Mouse (Mus musculus) gastrocnemius, postnatal 4 days (tissue): ENCODE measurements around the gene Nfix. TPM values are rescaled to one million over a fixed set of nuclear protein-coding genes. Genes with fewer than 3 reads are reported as not detected.

Experiments used
- DNase-seq, 2 experiments: peaks; one replicate each; pipeline ENCODE4 v3.0.0; 2021 to 2022; ENCODE audit warnings: low spot score in 2 of 2, mixed read lengths in 2 of 2
- total RNA-seq, 2 experiments: library from RNA; stranded (reverse); gene quantifications; 2 replicates each; pipeline ENCODE4 v1.2.3; 2021

Nfix gene
- total RNA-seq, 2 experiments from 2014 or later: 517 to 591 TPM

DNA sequence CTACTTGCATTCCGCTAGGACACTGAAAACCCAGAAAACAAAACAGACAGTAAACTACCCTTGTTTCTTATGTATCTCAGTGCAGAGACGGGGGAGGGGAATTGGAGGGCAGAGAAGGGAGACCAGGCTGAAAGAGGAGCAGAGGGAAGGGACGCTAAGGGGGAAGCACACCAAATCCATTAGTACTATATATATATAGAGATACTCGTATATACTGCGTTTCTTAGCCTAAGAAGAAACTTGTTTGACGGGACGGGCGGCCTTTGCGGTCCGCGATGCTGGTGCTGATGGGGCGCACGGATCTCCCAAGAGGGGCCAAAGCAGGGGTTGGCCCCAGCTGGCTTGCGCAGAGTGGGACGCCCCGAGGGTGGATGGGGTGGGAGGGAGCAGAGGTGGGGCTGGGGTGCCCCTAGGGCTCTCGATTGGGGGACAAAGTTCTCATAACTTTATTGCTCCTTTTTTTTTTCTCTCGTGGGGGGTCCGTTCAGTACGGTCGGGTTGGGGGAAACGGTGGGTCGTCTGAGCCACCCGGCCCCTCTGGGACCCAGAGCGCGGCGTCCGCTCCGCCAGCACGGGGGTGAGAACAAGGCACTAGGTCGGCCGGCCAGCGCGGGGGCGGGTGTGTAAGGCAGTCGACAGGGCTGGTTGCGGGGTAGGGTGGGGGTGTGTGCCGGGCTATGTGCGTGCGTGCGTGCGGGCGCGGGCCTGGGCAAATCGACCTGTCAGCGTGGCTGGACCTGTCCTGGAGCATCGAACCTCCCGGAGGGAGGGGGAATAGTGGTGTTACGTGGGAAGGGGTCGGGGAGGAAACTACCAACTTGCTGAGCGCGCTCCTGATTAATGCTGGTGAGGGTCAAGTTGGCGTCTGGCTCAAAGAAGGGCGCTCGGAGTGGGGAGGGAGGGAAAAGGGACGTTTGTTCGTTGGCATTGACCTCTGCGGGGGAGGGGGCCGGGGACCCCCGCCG lies 95.0 kb downstream of the Nfix start:
- DNase-seq: peak in 1 of 2 experiments; percentile 31

DNA sequence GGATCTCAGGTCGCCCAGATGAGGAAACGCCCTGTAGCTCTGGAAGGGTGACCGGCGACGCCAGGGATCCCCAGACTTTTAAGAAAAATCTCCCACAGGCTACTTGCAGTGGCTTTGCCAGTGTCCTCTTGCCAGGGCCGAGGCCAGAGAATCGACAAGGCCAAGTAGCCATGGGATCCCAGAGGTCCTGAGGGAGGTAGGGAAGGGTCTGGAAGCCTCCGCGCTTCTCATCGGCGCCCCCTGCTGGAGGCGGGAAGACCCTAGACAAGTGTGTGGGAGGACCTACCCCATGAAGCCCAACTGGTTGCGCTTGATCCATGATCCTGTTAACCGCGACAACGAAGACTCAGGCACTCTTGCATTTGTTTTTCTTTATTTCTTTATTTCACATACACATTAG lies 95.8 kb downstream of the Nfix start:
- peak; percentile 63 to 84 for DNase-seq

DNA sequence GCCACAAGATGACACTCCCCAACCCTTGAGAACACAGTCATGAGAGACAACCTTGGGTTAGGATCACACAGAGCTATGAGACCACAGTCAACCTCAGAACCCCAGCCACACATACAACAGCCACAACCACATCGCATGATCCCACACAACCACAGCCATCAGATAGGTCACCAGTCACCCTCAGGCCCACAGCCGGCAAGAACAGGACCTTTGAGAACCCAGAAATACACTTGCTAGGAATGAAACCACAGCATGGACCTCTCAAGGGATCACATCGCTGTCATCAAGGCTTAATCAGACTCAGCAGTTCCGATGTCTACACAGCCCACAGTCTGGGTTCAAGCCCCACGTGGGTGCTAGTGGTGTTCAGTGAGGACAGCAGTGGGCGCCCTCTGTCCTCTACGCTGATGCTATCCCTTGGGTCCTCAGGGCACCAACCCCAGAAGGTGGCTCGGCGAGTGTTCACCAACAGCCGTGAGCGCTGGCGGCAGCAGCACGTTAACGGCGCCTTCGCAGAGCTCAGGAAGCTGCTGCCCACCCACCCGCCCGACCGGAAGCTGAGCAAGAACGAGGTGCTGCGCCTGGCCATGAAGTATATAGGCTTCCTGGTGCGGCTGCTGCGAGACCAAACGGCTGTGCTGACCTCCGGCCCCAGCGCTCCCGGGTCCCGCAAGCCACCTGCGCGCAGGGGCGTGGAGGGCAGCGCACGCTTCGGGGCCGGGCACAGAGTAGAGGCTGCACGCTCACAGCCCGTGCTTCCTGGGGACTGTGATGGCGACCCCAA lies 96.5 kb downstream of the Nfix start:
- DNase-seq: no peak

DNA sequence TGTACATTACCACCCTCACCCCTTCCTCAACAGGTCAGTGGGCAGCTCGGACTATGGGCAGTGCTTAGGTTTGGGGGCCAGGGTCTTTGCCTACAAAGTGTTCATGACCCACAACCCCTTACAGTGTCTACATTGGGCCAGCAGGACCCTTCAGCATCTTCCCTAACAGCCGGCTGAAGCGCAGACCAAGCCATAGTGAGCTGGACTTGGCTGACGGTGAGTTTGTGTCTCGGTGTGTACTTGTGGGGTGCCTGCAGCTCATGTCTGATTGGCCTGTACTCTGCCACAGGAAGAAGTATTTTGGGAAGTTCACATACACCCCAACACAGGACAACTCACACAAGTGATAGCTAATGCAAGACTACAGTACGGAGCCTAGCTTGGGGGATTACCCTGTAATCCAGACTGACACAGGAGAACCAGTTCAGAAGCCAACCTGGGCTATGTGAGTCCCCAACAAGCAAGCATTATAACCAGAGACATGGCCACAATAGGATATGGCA lies 97.1 kb downstream of the Nfix start:
- DNase-seq: no peak

DNA sequence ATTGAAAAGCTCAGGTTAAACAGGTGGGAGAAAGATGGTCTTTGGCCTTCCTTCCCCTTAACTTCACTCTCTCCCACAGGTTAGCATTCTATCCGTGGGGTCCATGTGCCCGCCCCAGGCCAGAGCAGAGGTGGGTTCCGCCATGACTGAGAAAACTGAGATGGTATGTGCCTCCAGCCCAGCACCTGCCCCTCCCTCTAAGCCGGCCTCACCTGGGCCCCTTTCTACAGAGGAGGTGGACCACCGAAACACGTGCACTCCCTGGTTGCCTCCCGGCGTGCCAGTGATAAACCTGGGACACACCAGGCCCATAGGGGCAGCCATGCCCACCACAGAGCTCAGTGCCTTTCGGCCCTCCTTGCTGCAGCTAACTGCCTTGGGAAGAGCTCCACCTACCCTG lies 97.6 kb downstream of the Nfix start:
- no peak for DNase-seq

DNA sequence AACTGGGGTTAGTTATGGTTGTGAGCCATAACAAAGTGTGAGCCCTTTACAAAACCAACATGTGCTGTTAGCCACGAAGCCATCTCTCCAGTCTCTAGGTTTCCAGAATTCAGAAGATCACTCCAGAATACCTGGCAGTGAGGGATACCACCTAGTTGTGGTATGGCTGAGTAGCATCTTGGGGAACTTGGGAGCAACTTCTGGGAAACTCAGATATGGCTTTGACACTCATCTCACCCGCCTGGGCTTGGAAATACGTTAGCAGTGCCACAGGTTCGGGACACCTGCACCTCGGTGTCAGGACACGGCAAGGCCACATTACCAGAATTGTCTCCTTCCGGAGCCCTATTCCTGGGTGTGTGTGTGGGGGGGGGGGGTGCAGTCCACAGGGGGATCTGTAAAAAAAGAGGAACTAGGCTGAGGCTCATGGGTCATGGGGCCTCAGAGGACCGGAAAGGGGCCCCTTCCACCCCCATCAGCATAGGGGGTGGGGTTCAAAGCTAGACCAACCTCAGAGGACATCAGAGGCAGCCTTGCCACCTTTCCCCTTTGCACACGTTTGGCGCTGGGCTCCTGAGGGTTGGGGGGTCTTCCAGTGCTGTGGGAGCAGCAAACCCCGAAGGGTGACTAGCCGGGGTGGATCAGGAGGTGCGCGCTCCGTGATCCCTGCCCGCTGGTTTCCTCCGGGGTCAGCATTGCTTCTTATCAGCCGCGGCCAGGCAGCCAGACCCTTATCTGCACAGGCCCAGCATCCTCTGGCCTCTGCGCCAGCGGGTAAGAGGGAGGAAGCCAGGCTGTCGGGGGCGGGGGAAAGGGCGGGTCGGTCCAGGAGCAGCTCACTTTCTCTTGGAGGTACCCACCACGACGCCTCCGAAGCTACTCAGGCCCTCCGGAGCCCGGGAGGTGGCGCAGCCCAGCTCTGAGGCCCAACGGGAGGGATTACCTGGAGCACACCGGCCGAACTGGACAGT lies 98.9 kb downstream of the Nfix start, which contains the start of gene Lyl1:
Gene Lyl1 (plus strand): TSS at position 517 of the 971 bp plus-strand sequence.
- DNase-seq: peak in 1 of 2 experiments; percentile 53

DNA sequence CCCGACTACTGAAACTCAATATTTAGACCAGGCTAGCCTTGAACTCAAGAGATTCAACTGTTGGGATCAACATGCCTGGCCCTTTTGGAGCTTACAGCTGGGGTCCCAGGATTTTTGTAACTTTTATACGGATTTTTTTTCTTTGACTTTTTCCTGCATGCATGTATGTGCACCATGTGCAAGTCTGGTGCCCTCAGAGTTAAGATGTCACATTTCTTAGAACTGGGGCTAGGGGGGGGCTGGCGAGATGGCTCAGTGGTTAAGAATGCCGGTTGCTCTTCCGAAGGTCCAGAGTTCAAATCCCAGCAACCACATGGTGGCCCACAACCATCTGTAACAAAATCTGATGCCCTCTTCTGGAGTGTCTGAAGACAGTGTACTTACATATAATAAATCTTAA lies 99.6 kb downstream of the Nfix start:
- DNase-seq: no peak

DNA sequence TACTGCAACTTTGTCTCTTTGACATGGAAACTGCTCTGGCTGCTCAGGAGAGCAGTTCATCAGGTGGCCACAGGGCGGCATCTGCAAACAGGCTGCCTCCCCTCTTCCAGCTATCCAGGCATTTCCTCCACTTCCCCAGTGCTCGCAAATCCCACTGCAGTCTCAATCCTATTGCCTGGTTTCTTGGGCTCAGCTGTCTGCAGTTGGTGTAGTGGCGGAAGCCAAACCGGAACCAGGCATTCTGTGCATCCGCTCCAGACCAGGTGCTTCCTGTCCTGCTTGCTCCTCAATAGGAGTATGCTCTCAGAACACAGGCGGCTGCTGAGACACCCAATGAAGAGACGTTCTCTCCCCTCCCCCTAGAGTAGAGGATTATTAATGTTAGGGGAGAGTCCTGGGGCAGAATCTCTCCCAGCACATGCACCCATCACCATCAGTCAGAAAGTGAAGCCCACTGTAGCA lies 100.3 kb downstream of the Nfix start:
- DNase-seq: peak in 1 of 2 experiments; percentile 71

DNA sequence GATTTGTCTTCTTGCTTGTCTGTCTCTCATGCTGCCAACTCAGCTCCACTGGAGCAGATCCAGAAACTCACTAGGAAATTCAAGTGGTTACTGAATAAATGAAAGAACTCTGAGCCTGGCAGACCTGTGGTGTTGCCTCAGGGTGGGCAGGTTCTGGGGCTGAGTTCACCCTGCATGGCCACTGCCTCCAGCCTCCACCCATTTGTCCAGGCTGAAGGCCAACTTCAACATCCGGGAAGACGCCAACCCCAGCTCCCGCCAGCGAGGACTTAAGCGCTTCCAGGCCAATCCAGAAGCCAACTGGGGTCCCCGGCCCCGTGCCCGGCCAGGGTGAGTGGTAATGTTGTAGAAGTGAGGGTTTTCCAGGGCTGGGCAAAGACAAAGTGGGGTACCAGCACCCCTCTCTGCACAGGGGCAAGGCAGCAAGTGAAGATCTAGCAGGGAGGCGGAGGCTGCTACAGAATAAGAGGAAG lies 101.2 kb downstream of the Nfix start:
- peak in 1 of 2 experiments; percentile 50 for DNase-seq

DNA sequence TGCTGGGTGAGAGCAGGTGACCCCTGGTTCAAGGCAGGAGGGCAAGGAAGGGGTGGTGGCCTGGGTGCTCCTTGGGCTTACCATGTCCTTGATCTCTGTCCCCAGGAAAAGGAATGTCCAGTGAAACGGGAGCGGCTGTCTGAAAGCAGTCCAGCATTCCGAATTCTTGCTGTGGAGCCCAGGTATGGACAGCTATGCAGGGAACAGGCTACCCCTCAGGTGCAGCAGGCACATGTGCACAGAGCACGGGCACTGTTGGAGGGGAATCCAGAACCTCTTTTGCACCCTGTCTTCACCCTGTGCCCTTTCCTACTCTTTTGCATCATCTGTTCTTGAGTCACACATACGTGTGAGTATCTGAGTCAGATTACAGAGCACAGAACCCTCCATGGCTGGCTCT lies 101.9 kb downstream of the Nfix start:
- DNase-seq: no peak

DNA sequence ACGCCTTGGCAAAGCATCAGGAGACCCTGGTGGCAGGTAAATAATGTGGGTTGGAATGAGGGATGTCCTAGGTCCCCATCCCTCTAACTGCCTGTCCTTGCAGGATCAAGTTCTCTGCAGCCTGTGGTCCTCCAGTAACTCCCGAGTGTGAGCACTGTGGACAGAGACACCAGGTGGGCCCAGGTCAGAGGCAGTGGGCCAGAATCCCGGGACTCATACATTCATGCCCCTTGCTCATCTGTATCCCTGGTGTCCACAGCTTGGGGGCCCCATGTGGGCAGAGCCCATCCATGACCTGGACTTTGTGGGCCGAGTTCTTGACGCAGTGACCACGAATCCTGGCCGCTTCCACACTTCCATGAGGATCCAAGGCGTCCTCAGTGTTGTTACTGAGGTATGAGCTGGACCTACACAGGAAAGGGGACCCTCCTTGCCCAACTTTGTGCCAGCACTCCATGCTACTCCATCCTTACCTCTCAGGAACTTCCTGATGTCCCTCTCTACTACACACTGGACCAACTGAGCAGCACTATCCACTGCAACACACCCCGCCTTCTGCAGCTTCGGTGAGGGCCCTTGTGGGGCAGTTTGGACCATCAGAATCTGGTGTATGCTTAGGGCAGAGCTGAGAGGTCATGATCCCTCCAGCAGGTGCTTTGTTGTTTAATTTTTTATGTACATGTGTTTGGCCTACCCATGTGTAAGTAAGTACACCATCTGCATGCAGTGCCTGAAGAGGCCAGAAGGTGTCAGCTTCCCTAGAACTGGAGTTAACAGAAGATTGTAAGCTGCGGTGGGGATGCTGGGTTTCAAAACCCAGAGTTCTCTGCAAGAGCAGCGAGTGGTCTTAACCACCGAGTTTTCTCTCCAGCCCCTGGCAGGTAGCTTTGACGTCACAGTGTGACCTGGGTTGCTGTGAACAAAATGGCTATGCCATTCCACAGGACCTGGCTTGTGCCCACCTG lies 102.7 kb downstream of the Nfix start:
- DNase-seq: peak in 1 of 2 experiments; percentile 45

DNA sequence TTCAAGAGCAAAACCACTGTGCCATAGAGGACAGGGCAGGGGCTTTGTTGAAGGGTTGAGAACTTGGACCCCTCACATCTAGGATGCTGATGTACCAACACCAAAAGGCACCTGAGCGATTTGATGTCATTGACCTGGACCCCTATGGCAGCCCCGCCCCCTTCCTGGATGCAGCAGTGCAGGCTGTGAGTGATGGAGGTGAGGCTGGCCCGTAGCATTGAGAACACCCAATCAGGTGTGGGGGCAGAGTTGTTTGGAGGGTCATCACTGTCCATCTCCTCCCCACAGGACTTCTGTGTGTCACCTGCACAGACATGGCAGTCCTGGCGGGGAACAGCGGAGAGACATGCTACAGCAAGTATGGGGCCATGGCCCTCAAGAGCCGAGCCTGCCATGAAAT lies 105.0 kb downstream of the Nfix start:
- DNase-seq: no peak

DNA sequence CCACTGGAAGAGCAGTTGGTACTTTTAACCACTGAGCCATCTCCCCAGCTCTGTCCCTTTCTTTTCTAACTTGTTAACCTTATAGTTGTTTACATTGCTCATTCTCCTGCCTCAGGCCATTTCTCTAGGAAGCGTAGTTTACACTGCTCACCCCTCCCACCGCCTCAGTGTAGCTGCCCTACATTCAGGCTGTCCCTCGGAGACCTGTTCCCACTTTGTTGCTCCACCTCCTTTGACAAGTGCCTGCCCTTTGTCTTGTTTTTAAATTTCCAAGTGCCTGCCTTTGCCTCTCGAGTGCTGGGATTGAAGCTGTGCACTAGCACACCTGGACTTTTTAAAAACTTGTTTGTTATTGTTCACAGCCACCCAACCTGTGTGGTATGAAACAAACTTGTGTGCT lies 106.8 kb downstream of the Nfix start:
- no peak for DNase-seq

DNA sequence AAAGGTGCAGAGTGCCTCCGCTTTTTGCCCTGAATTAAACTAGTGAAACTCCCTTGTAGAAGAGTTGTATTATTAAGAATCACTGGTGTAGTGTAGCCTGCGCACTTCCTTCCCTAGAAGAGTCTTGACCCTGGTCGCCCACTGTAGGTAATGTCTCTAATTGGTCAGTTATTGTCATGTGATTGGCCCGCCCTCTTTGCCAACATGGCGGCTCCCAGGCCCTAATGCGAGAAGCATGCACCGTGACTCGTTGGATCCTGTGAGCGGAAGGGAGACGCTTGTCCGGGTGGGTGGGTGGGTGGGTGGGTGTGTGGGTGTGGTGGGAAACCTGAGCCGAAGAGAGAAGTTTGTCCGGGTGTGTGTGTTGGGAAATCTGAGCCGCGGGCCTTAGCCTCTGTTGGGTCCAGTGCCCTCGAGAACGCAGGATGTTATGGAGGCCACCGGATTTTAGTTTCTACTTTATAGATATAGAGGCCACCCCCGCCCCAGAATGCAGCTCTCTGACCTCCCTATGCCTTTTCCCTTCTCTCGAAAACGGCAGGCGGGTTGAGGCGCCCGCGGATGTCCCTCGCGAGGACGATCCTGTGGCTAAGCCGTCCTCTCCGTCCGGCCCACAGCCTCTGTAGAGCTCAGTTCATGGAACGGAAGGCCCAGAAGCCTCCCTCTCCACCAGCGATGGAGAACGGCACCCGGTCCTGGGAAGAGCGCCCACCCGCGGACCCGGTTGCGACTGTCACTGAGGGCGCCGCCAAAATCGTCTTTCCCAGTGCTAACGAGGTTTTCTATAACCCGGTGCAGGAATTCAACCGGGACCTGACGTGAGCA lies 110.8 kb downstream of the Nfix start:
- peak in 1 of 2 experiments; percentile 88 for DNase-seq

DNA sequence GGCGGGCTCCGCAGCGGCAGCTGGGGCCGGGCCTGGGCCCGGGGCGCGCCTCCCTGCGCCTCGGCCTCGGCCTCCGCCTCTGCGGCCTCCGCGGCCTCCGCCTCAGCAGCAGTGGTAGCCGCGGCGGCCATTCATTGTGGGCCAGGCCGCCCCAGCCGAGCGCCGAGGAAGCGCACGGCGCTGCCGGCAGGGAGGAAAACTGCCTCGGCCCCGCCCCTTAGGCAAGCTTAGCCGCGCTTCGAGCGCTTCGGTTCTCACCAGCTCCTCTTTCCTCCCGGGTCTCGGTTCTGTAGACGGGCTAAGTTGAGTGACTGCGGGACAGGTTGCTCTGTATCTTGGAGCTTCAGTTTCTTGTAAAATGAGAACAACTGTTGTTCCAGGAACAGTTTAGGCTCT lies 112.4 kb downstream of the Nfix start, which contains the start of gene Nacc1:
Gene Nacc1 (minus strand): TSS at position 158 of the 396 bp plus-strand sequence.
- peak in 1 of 2 experiments; percentile 90 for DNase-seq

DNA sequence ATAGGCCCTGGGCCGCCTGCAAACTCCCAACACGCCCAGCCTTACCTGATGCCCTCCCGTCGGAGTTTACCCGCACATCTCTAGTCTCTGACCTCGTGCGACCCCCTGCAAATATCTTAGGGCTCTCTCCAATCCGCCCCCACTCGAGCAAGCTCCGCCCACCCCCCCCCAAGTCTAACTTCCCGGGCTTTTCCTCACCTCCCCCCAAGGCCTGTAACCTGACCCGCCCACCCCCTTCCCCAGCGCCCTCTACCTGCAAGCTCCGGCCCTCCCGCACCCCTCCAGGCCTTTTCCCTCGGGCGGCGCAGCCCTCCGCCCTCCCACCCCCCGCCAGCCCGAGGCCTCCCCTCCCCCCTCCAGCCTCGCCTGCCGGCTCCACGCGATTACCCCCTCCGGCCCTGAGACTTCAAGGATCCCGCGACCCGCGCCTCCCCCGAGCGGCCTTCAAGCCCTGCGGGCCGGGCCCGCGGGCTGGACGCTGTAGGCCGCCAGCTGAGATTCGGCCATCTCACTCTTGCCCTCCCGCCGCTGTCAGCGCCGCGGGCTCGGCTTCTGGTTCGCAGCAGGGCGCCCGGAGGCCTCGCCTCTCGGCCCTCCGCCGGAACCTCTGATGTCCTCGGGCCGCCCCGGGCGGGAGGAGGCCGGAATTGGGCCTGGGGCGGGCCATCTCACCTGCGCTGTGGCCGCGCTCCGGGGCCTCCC lies 113.0 kb downstream of the Nfix start:
- no peak for DNase-seq

DNA sequence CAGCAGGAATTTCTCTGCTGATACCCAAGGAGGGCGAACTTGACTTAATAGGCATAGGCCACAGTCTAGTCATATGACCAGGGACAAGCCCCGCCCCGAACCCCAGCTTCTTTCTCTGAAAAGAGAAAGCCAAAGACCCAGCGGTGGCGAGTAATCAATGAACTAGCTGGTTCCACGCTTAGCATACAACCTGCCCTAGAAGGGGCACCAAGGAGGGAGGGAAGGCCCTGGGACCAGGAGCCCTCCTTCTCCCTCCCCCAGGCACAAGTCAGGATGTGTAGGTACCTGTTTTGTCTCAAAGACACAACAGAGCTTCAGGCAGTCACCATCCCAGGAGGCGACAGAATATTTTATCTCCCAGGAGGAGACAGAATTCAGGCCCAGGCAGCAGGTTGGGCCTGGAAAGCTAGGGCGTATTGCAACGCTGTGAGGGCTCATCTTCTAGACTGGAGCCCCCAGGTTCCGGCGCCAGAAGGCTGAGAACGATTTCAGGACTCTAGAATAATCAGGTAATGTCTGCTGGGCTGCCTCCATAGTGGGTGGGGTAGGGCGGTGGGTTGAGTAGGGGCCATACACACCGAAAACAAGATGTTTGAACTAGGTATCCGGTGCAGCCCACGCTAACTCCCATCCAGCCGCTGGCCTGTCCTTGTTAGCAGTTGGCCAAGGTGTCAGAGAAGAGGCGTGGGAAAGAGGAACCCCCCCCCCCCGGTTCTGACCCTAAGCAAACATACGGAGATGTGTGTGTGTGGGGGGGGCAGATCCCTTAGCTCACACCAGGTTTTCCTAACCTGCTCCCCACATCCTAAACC lies 113.7 kb downstream of the Nfix start, which contains the start of gene Trmt1:
Gene Trmt1 (plus strand): TSS at position 117 of the 812 bp plus-strand sequence.
- no peak for DNase-seq
